Mouse (Mus musculus) erythroid progenitor cell, adult 5-6 weeks (primary cell): ENCODE measurements around the gene Slc2a2. TPM values are rescaled to one million over a fixed set of nuclear protein-coding genes. Genes with fewer than 3 reads are reported as not detected.
A peak's percentile ranks its signal among the peaks of the same experiment; 100 is the strongest.
"Not testable (repeated sequence)": the region's sequence is repeated elsewhere in the genome, so short reads cannot be mapped to it uniquely, and the experiment has no call there.

Experiments
- ATAC-seq: replicated peaks from 2 replicates; pipeline ENCODE4 v1.8.0; 2016; ENCODE audit warnings: moderate number of reproducible peaks, mild to moderate bottlenecking, moderate TSS enrichment, inconsistent platforms; ENCODE audit not compliant: poor library complexity, low FRiP score, severe bottlenecking
- total RNA-seq, 2 experiments: library from RNA; stranded (forward) in 1 of 2; stranded (reverse) in 1 of 2; fragments of 150-400 nt in 1 of 2; fragments of 186-747, 209-891 nt in 1 of 2; gene quantifications; 2 replicates each; pipeline versions ENCODE4 v1.2.3 to v1.2.4; 2015 to 2017; ENCODE audit warnings: low replicate concordance in 2 of 2

The Slc2a2 gene
- total RNA-seq, 2 experiments from 2014 or later, result not detected

GRCm38 (mm10) chr3:28725203-28725602 is 27.5 kb downstream of the Slc2a2 start:
- ATAC-seq, result no peak

GRCm38 (mm10) chr3:28726356-28726755 is 28.7 kb downstream of the Slc2a2 start:
- ATAC-seq, result no peak

GRCm38 (mm10) chr3:28734712-28735111 is 37.0 kb downstream of the Slc2a2 start:
- no peak for ATAC-seq

- ATAC-seq, result no peak
Observed at GRCm38 (mm10) chr3:28736981-28737380, 39.3 kb downstream of the Slc2a2 start.

- ATAC-seq, result no peak
Observed at GRCm38 (mm10) chr3:28740353-28740752, 42.6 kb downstream of the Slc2a2 start.

- no peak for ATAC-seq
Observed at GRCm38 (mm10) chr3:28743251-28743650, 45.5 kb downstream of the Slc2a2 start.

GRCm38 (mm10) chr3:28745835-28746483 is 48.3 kb downstream of the Slc2a2 start:
- ATAC-seq, result peak; percentile 98

- ATAC-seq, result no peak
Observed at GRCm38 (mm10) chr3:28748151-28748550, 50.4 kb downstream of the Slc2a2 start.

- no peak for ATAC-seq
Observed at GRCm38 (mm10) chr3:28748956-28749355, 51.3 kb downstream of the Slc2a2 start.

- no peak for ATAC-seq
Observed at GRCm38 (mm10) chr3:28755477-28755876, 57.8 kb downstream of the Slc2a2 start.

GRCm38 (mm10) chr3:28761225-28761789 is 63.6 kb downstream of the Slc2a2 start:
- ATAC-seq, result no peak

GRCm38 (mm10) chr3:28766935-28767334 is 69.2 kb downstream of the Slc2a2 start:
- ATAC-seq, result no peak

GRCm38 (mm10) chr3:28768222-28768621 is 70.5 kb downstream of the Slc2a2 start:
- no peak for ATAC-seq

- not testable (repeated sequence) for ATAC-seq
Observed at GRCm38 (mm10) chr3:28772919-28773318, 75.2 kb downstream of the Slc2a2 start.

- peak; percentile 78 for ATAC-seq
Observed at GRCm38 (mm10) chr3:28775361-28775760, 77.7 kb downstream of the Slc2a2 start.

GRCm38 (mm10) chr3:28775958-28776357 is 78.3 kb downstream of the Slc2a2 start:
- peak; percentile 83 for ATAC-seq

GRCm38 (mm10) chr3:28776491-28776890 is 78.8 kb downstream of the Slc2a2 start:
- peak; percentile 63 for ATAC-seq

GRCm38 (mm10) chr3:28780511-28780910 is 82.8 kb downstream of the Slc2a2 start:
- ATAC-seq, result no peak
